Mouse (Mus musculus): ENCODE data around the gene Megf11.
A peak's percentile ranks its signal among the peaks of the same experiment; 100 is the strongest.

Gene Megf11

GRCm38 (mm10) chr9:64385511-64386465 is at the start of gene Megf11:
TSS of gene Megf11 (plus strand) at chr9:64385626.
- Histone ChIP-seq H3K36me3 (ENCODE audit: control insufficient read depth, insufficient read depth, low read length, poor library complexity, severe bottlenecking) (no peaks in the 10 kb centered on the region), H3K27me3 (ENCODE audit: control insufficient read depth, insufficient read depth, low read length, poor library complexity, severe bottlenecking) (no peaks in the 10 kb centered on the region)
- DNase-seq (ENCODE audit: low read depth, low spot score), result no peak

GRCm38 (mm10) chr9:64335825-64336224 is 49.6 kb upstream of the Megf11 start:
- peaks cover 3% of the 10 kb centered on the region; the same call in 1 of the 2 replicates for H3K36me3 ChIP-seq (ENCODE audit: control insufficient read depth, insufficient read depth, low read length, poor library complexity, severe bottlenecking)
- H3K27me3 ChIP-seq (ENCODE audit: control insufficient read depth, insufficient read depth, low read length, poor library complexity, severe bottlenecking), result no peaks in the 10 kb centered on the region
- no peak for DNase-seq (ENCODE audit: low read depth, low spot score)

- Histone ChIP-seq H3K36me3 (ENCODE audit: control insufficient read depth, insufficient read depth, low read length, poor library complexity, severe bottlenecking) (no peaks in the 10 kb centered on the region), H3K27me3 (ENCODE audit: control insufficient read depth, insufficient read depth, low read length, poor library complexity, severe bottlenecking) (no peaks in the 10 kb centered on the region)
- no peak for DNase-seq (ENCODE audit: low read depth, low spot score)
Measured at GRCm38 (mm10) chr9:64339361-64339760, 46.1 kb upstream of the Megf11 start.

GRCm38 (mm10) chr9:64340351-64341253 is 44.8 kb upstream of the Megf11 start:
- no peaks in the 10 kb centered on the region for H3K27me3 ChIP-seq (ENCODE audit: control insufficient read depth, insufficient read depth, low read length, poor library complexity, severe bottlenecking)
- DNase-seq (ENCODE audit: low read depth, low spot score), result peak; percentile 68

GRCm38 (mm10) chr9:64341254-64341566 is 44.2 kb upstream of the Megf11 start, which contains the start of gene Dis3l:
TSS of gene Dis3l (minus strand) at chr9:64341288.
- DNase-seq (ENCODE audit: low read depth, low spot score), result no peak
- Histone ChIP-seq H3K36me3 (ENCODE audit: control insufficient read depth, insufficient read depth, low read length, poor library complexity, severe bottlenecking) (no peaks in the 10 kb centered on the region), H3K27me3 (ENCODE audit: control insufficient read depth, insufficient read depth, low read length, poor library complexity, severe bottlenecking) (no peaks in the 10 kb centered on the region)

More at GRCm38 (mm10) chr9:64340351-64341253, 44.8 kb upstream of the Megf11 start:
- no peaks in the 10 kb centered on the region for H3K36me3 ChIP-seq (ENCODE audit: control insufficient read depth, insufficient read depth, low read length, poor library complexity, severe bottlenecking)

GRCm38 (mm10) chr9:64341671-64342070 is 43.8 kb upstream of the Megf11 start:
- no peak for DNase-seq (ENCODE audit: low read depth, low spot score)
- H3K27me3 ChIP-seq (ENCODE audit: control insufficient read depth, insufficient read depth, low read length, poor library complexity, severe bottlenecking), result no peaks in the 10 kb centered on the region
- H3K36me3 ChIP-seq (ENCODE audit: control insufficient read depth, insufficient read depth, low read length, poor library complexity, severe bottlenecking), result no peaks in the 10 kb centered on the region

GRCm38 (mm10) chr9:64343656-64344055 is 41.8 kb upstream of the Megf11 start:
- no peak for DNase-seq (ENCODE audit: low read depth, low spot score)
- Histone ChIP-seq H3K36me3 (ENCODE audit: control insufficient read depth, insufficient read depth, low read length, poor library complexity, severe bottlenecking) (no peaks in the 10 kb centered on the region), H3K27me3 (ENCODE audit: control insufficient read depth, insufficient read depth, low read length, poor library complexity, severe bottlenecking) (no peaks in the 10 kb centered on the region)

GRCm38 (mm10) chr9:64345931-64346330 is 39.5 kb upstream of the Megf11 start:
- Histone ChIP-seq H3K27me3 (ENCODE audit: control insufficient read depth, insufficient read depth, low read length, poor library complexity, severe bottlenecking) (no peaks in the 10 kb centered on the region), H3K36me3 (ENCODE audit: control insufficient read depth, insufficient read depth, low read length, poor library complexity, severe bottlenecking) (no peaks in the 10 kb centered on the region)
- no peak for DNase-seq (ENCODE audit: low read depth, low spot score)

- DNase-seq (ENCODE audit: low read depth, low spot score), result peak; percentile 34
- Histone ChIP-seq H3K36me3 (ENCODE audit: control insufficient read depth, insufficient read depth, low read length, poor library complexity, severe bottlenecking) (no peaks in the 10 kb centered on the region), H3K27me3 (ENCODE audit: control insufficient read depth, insufficient read depth, low read length, poor library complexity, severe bottlenecking) (no peaks in the 10 kb centered on the region)
Measured at GRCm38 (mm10) chr9:64347377-64347776, 38.0 kb upstream of the Megf11 start.

- Histone ChIP-seq H3K36me3 (ENCODE audit: control insufficient read depth, insufficient read depth, low read length, poor library complexity, severe bottlenecking) (no peaks in the 10 kb centered on the region), H3K27me3 (ENCODE audit: control insufficient read depth, insufficient read depth, low read length, poor library complexity, severe bottlenecking) (no peaks in the 10 kb centered on the region)
- DNase-seq (ENCODE audit: low read depth, low spot score), result no peak
Measured at GRCm38 (mm10) chr9:64349490-64349889, 35.9 kb upstream of the Megf11 start.

GRCm38 (mm10) chr9:64351191-64351590 is 34.2 kb upstream of the Megf11 start:
- DNase-seq (ENCODE audit: low read depth, low spot score), result peak; percentile 70
- H3K27me3 ChIP-seq (ENCODE audit: control insufficient read depth, insufficient read depth, low read length, poor library complexity, severe bottlenecking), result no peaks in the 10 kb centered on the region
- H3K36me3 ChIP-seq (ENCODE audit: control insufficient read depth, insufficient read depth, low read length, poor library complexity, severe bottlenecking), result no peaks in the 10 kb centered on the region

- no peaks in the 10 kb centered on the region for H3K27me3 ChIP-seq (ENCODE audit: control insufficient read depth, insufficient read depth, low read length, poor library complexity, severe bottlenecking)
- H3K36me3 ChIP-seq (ENCODE audit: control insufficient read depth, insufficient read depth, low read length, poor library complexity, severe bottlenecking), result no peaks in the 10 kb centered on the region
- DNase-seq (ENCODE audit: low read depth, low spot score), result no peak
Measured at GRCm38 (mm10) chr9:64355627-64356026, 29.8 kb upstream of the Megf11 start.

- H3K27me3 ChIP-seq (ENCODE audit: control insufficient read depth, insufficient read depth, low read length, poor library complexity, severe bottlenecking), result no peaks in the 10 kb centered on the region
- no peak for DNase-seq (ENCODE audit: low read depth, low spot score)
- H3K36me3 ChIP-seq (ENCODE audit: control insufficient read depth, insufficient read depth, low read length, poor library complexity, severe bottlenecking), result no peaks in the 10 kb centered on the region
Measured at GRCm38 (mm10) chr9:64361231-64361950, 24.0 kb upstream of the Megf11 start.

- H3K36me3 ChIP-seq (ENCODE audit: control insufficient read depth, insufficient read depth, low read length, poor library complexity, severe bottlenecking), result no peaks in the 10 kb centered on the region
- no peaks in the 10 kb centered on the region; the same call in 1 of the 2 replicates for H3K27me3 ChIP-seq (ENCODE audit: control insufficient read depth, insufficient read depth, low read length, poor library complexity, severe bottlenecking)
- DNase-seq (ENCODE audit: low read depth, low spot score), result no peak
Measured at GRCm38 (mm10) chr9:64369871-64370270, 15.6 kb upstream of the Megf11 start.
